Mouse (Mus musculus) E14TG2a.4 (cell line): ENCODE results near the gene Tor1aip2.

Source experiments
- CTCF ChIP-seq: conservative IDR thresholded peaks from 2 replicates; pipeline ENCODE4 v1.5.1; 2014; ENCODE audit warnings: low read length
- NANOG ChIP-seq: IDR thresholded peaks from 2 replicates; pipeline ENCODE4 v1.6.1; 2014; ENCODE audit warnings: borderline replicate concordance, low read length, mixed read lengths

DNA sequence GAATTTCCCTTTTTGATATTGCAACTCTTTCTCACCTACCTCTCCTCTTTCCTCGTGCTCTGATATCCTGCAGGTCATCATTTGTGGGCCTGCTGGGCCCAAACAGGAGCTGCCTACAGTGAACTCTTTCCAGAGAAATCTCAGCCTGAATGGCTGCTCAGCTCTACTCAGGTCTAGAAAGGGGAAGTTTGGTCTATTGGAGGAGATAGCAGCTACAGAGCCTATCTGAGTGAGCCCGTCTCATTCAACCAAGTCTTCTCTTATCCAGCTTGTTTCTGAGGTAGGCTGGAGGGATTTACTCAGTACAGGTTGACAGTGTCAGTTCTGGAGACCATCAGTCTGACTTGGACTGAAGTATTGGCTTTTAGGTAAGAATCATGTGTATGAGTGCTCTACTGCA is 68.6 kb downstream of the Tor1aip2 start:
- no peak for TF ChIP-seq CTCF
- TF ChIP-seq NANOG, result no peak
